In genomic region chr2:91816741-91817140, GRCm38 (mm10) we compare ENCODE assay signal across 26 mouse cellular contexts.
DNase-seq lines count a peak whose midpoint lies in the region; ATAC-seq and TF ChIP-seq lines count a peak whose summit lies in the region.
"Had no signal": no experiment of that assay in that cellular context is flagged by ENCODE, and none has a peak within 500 bp of the region (broad histone marks: within the 10 kb centered on the region; RNA-seq: fewer than 3 reads in every experiment).

No protein-coding gene starts in this region.

- H3K27ac ChIP-seq in heart, postnatal 0 days (ENCODE audit: low read depth) = no peak overlapping the region
- H3K27ac ChIP-seq: forebrain, embryonic 13.5 days; kidney, embryonic 15.5 days; left cerebral cortex, adult 2 months; limb, embryonic 12.5 days; liver, embryonic 15.5 days; lung, embryonic 15.5 days had no signal

- H3K27me3 ChIP-seq in heart, postnatal 0 days (ENCODE audit: control insufficient read depth, insufficient read depth, low read length) = no peaks in the 10 kb centered on the region
- H3K27me3 ChIP-seq: forebrain, embryonic 13.5 days; kidney, embryonic 15.5 days; limb, embryonic 12.5 days; liver, embryonic 15.5 days; lung, embryonic 15.5 days had no signal

- no peak for ATAC-seq in cerebellum, adult (ENCODE audit: insufficient number of reproducible peaks, low FRiP score, low TSS enrichment)
- no peak for ATAC-seq in heart, postnatal 0 days (ENCODE audit: insufficient read depth, low read depth)
- ATAC-seq: forebrain, embryonic 13.5 days; hindbrain, embryonic 16.5 days; midbrain, embryonic 16.5 days had no signal

- H3K9ac ChIP-seq in heart, postnatal 0 days (replicated peaks; ENCODE audit: low read depth, low read length) = no peak overlapping the region
- H3K9ac ChIP-seq: forebrain, embryonic 13.5 days; kidney, embryonic 15.5 days; limb, embryonic 12.5 days; liver, embryonic 15.5 days; lung, embryonic 15.5 days had no signal

- intact Hi-C loops in heart, postnatal 25 days (cut with DNase I) = no loop called here

- TF ChIP-seq CTCF in heart, postnatal 0 days (IDR thresholded peaks at IDR 0.05; ENCODE audit: low read depth) = no peak

- H3K4me3 ChIP-seq in heart, postnatal 0 days (ENCODE audit: low read depth, low read length) = no peak overlapping the region
- H3K4me3 ChIP-seq: forebrain, embryonic 13.5 days; kidney, embryonic 15.5 days; left cerebral cortex, adult 2 months; limb, embryonic 12.5 days; liver, embryonic 15.5 days; lung, embryonic 15.5 days had no signal

- peak; percentile 29 to 58 for DNase-seq in cerebellum, postnatal 14 days
- DNase-seq in heart, adult 18-20 months = peak; percentile 56
- DNase-seq in heart, postnatal 25 days (ENCODE audit: low spot score) = no peak
- DNase-seq in heart, postnatal 0 days (ENCODE audit: low spot score) = peak; percentile 61
- DNase-seq in skeletal muscle tissue, adult 2 months (ENCODE audit: low read depth, low spot score) = peak; percentile 5
- no peak for DNase-seq in urinary bladder, postnatal 10 days (ENCODE audit: low spot score)
- DNase-seq: adrenal gland, postnatal 10 days; cerebellum, adult 11 months; cerebellum, adult 9-11 months; kidney, adult 18-20 months; kidney, postnatal 25 days; lung, postnatal 36 days; right cerebral cortex, postnatal 25 days; spleen, adult 18-20 months; thymus, postnatal 14 days had no signal

- TF ChIP-seq EP300 in heart, postnatal 0 days (IDR thresholded peaks at IDR 0.05; ENCODE audit: low read depth) = no peak

- H3K9me3 ChIP-seq in heart, postnatal 0 days (replicated peaks; ENCODE audit: control insufficient read depth, low read length) = no peaks in the 10 kb centered on the region
- H3K9me3 ChIP-seq: forebrain, embryonic 13.5 days; G1E; kidney, embryonic 15.5 days; limb, embryonic 12.5 days; liver, embryonic 15.5 days; lung, embryonic 15.5 days had no signal

- H3K36me3 ChIP-seq in heart, postnatal 0 days (replicated peaks; ENCODE audit: control insufficient read depth, insufficient read depth, low read length) = peaks cover 4% of the 10 kb centered on the region; the same call in 1 of the 2 replicates
- H3K36me3 ChIP-seq: lung, embryonic 15.5 days had no signal

- H3K4me1 ChIP-seq in heart, postnatal 0 days (ENCODE audit: control insufficient read depth, insufficient read depth) = no peaks in the 10 kb centered on the region
- H3K4me1 ChIP-seq: forebrain, embryonic 13.5 days; kidney, embryonic 15.5 days; limb, embryonic 12.5 days; liver, embryonic 15.5 days; lung, embryonic 15.5 days had no signal

- no peak overlapping the region for H3K4me2 ChIP-seq in heart, postnatal 0 days (ENCODE audit: low read depth, low read length)
- H3K4me2 ChIP-seq: forebrain, embryonic 13.5 days; kidney, embryonic 15.5 days; limb, embryonic 12.5 days; liver, embryonic 15.5 days; lung, embryonic 15.5 days; midbrain, embryonic 11.5 days had no signal

Comparison
In these comparisons a context has a peak if more than half of its experiments do, and no peak if none do; other contexts are left out.
1. DNase-seq: peak in cerebellum, postnatal 14 days (2 of 2), heart, adult 18-20 months (2 of 2), heart, postnatal 0 days (single experiment) and skeletal muscle tissue, adult 2 months (single experiment); none in heart, postnatal 25 days (single experiment) and urinary bladder, postnatal 10 days (single experiment).